Mouse (Mus musculus) urinary bladder, postnatal 0 days (tissue): ENCODE results near the gene Mfsd4b2. TPM values are rescaled to one million over a fixed set of nuclear protein-coding genes. Genes with fewer than 3 reads are reported as not detected.

Experiments
- polyA plus RNA-seq: library from polyadenylated mRNA; unstranded; fragments of >200 nt; fragmentation: Nextera tagmentation; extraction: Ambion mirVana; gene quantifications from 2 replicates; pipeline ENCODE4 v1.2.1, GENCODE M21; 2015

The Mfsd4b2 gene
- not detected in 2 replicates for polyA plus RNA-seq

DNA sequence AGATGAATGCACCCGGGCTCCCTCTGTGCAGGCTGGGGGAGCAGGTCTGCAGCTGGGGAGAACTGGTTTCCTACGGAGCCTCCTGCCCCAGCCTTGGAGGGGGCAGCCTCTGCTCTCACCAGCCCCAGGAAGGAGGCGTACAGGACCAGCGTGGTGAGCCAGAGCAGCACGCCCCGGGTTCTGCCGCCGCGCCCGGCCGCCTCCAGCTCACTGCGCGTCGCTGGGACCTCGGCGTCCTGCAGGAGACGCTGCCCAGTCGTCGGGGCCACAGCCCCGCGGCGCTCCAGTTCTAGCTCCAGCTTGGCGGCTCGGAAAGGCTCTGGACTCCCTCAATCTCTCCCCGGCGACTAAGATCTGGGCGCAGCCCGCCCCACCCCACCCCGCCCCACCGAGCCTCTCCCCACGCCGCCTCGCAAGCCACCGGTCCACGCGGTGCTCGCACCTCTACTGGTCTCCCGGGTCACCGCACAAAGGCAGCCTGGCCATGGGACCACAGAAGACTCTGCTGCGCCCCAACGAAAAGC is at the start of gene Mfsd4b2:
Gene Mfsd4b2, minus strand, starts transcription at position 308 of the 524 bp plus-strand sequence.

DNA sequence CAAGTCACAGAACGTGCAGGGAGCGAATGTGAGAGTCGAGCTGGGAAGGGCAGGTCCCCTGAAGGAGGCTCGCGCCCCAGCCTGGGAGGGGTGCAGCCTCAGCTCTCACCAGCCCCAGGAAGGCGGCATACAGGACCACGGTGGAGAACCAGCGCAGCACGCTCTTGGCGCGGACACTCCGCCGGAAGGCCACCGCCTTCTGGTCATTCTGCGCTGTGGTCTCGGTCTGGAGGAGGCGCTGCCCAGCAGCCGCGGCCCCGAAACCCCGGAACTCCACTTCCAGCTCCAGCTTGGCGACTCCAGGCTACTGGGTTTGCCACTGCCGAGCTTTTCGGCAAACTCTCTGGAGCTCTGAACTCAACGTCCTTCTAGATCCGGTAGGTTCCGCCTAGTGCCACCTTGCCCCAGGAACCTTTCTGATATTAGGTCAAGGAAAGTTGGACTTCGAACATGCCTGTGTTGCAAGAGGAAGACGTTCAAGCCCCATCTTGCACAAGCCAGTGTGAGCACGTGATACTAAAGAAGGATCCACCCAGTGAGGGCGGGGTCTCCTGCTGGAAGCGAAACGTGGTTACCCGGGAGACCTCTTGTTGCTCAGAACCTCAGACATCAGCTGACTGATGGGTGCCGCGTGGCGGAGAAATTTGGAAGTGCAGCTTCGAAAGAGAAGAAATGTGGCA is 33.2 kb upstream of the Mfsd4b2 start, which contains the start of gene Mfsd4b3:
Gene Mfsd4b3, minus strand, starts transcription at position 393 of the 680 bp plus-strand sequence.

DNA sequence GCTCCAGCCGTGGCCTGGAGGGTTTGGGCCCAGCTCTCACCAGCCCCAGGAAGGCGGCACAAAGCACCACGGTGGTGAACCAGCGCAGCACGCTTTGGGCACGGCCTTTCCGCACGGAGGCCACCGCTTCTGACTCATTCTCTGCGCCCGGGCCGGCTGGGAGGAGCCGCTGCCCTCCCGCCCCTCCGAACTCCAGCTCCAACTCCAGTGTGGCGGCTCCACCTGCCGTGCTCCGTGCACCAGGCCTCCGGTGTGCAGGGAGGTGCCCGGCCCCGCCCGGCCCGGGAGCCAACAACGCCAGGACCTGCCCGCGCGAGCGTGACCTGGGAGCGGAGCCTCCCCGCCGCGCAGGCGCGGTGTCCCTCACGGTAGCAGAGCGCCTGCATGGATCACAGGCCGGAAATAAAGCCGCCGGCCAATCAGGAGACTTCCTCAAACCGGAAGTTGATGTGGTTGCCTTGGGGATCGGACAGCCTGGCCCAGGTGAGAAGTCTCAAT is 27.8 kb downstream of the Mfsd4b2 start, which contains the start of gene Mfsd4b4:
Gene Mfsd4b4, minus strand, starts transcription at position 365 of the 498 bp plus-strand sequence.

Other genes starting within 250 kb of the Mfsd4b2 start
- 9.8 and 10.2 TPM in 2 replicates for gene Rev3l, start 194.8 kb downstream of the Mfsd4b2 start, polyA plus RNA-seq
- gene Mfsd4b4, start 27.7 kb downstream of the Mfsd4b2 start, polyA plus RNA-seq = 2.5 and 2.6 TPM in 2 replicates
- 0.58 and 0.70 TPM in 2 replicates for gene Mfsd4b3, start 33.2 kb upstream of the Mfsd4b2 start, polyA plus RNA-seq
- gene Mfsd4b5, start 59.7 kb upstream of the Mfsd4b2 start, polyA plus RNA-seq = 0.05 and 0.07 TPM in 2 replicates
- gene Mfsd4b1, start 98.3 kb upstream of the Mfsd4b2 start, polyA plus RNA-seq = not detected in 2 replicates
- gene Slc16a10, start 215.3 kb upstream of the Mfsd4b2 start, polyA plus RNA-seq = 8.5 and 8.6 TPM in 2 replicates